Mouse (Mus musculus): Measurements from ENCODE around the gene Bend5. TPM values are rescaled to one million over a fixed set of nuclear protein-coding genes. Genes with fewer than 3 reads are reported as not detected.
A peak's percentile ranks its signal among the peaks of the same experiment; 100 is the strongest.

The Bend5 gene
- polyA plus RNA-seq, 1 experiment from 2014 or later: 88.8 TPM

DNA sequence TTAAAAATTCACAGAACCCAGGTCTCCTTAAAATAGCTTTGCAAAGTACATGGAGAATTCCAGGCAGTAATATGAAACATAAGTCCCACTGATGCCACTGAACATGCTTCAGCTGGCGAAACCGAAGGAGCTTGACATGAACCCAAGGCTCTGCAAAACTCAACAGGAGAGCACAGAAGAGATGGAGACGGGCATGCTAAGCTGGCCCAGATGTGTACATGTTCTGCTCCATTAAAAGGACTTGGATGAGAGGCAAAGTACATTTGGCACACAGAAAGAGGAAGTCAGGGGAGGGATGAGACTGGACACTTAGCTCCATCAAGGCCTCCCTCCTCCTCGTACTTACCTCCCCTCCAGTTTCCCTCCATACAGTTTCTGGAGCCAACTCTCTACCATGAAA lies 4.1 kb upstream of the Bend5 start:
- Histone ChIP-seq H3K27me3 (ENCODE audit: control insufficient read depth, insufficient read depth, low read length) (no peaks in the 10 kb centered on the region), H3K9ac (replicated peaks; ENCODE audit: low read length) (no peak overlapping the region), H3K9me3 (ENCODE audit: control insufficient read depth, low read length) (no peaks in the 10 kb centered on the region), H3K4me3 (replicated peaks; ENCODE audit: low read depth, low read length) (no peak overlapping the region), H3K27ac (replicated peaks; ENCODE audit: low read depth, low read length) (no peak overlapping the region), H3K4me2 (ENCODE audit: low read length) (no peak overlapping the region), H3K4me1 (ENCODE audit: control insufficient read depth, insufficient read depth, low read length) (peaks cover 5% of the 10 kb centered on the region), H3K36me3 (ENCODE audit: control insufficient read depth, insufficient read depth, low read length) (no peaks in the 10 kb centered on the region)
- WGBS: 92% methylated on average over 4 of the region's 4 CpGs
- no peak for ATAC-seq (ENCODE audit: low FRiP score, low TSS enrichment)
- no peak for DNase-seq

GRCm38 (mm10) chr4:111414399-111414798 lies 407 bp upstream of the Bend5 start:
- H3K36me3 ChIP-seq (ENCODE audit: control insufficient read depth, insufficient read depth, low read length): peaks cover 13% of the 10 kb centered on the region
- peak overlapping the region; percentile 99 for H3K9ac ChIP-seq (replicated peaks; ENCODE audit: low read length)
- WGBS: under 1% methylated on average over 6 of the region's 6 CpGs
- peak overlapping the region; percentile 95 for H3K27ac ChIP-seq (replicated peaks; ENCODE audit: low read depth, low read length)
- no peak for DNase-seq
- H3K4me2 ChIP-seq (ENCODE audit: low read length): peak overlapping the region; percentile 82
- H3K27me3 ChIP-seq (ENCODE audit: control insufficient read depth, insufficient read depth, low read length): no peaks in the 10 kb centered on the region
- peak overlapping the region; percentile 97 for H3K4me3 ChIP-seq (replicated peaks; ENCODE audit: low read depth, low read length)
- ATAC-seq (ENCODE audit: low FRiP score, low TSS enrichment): no peak; the same call in 1 of the 2 replicates
- no peaks in the 10 kb centered on the region for H3K9me3 ChIP-seq (ENCODE audit: control insufficient read depth, low read length)
- peaks cover 37% of the 10 kb centered on the region for H3K4me1 ChIP-seq (ENCODE audit: control insufficient read depth, insufficient read depth, low read length)

GRCm38 (mm10) chr4:111416126-111416525 lies 1.3 kb downstream of the Bend5 start:
- Histone ChIP-seq H3K9me3 (ENCODE audit: control insufficient read depth, low read length) (no peaks in the 10 kb centered on the region), H3K4me3 (replicated peaks; ENCODE audit: low read depth, low read length) (peak overlapping the region; percentile 97), H3K4me2 (ENCODE audit: low read length) (peak overlapping the region; percentile 82), H3K27me3 (ENCODE audit: control insufficient read depth, insufficient read depth, low read length) (no peaks in the 10 kb centered on the region), H3K4me1 (ENCODE audit: control insufficient read depth, insufficient read depth, low read length) (peaks cover 37% of the 10 kb centered on the region), H3K36me3 (ENCODE audit: control insufficient read depth, insufficient read depth, low read length) (peaks cover 17% of the 10 kb centered on the region), H3K27ac (replicated peaks; ENCODE audit: low read depth, low read length) (no peak overlapping the region), H3K9ac (replicated peaks; ENCODE audit: low read length) (peak overlapping the region; percentile 99)
- DNase-seq (no peak), ATAC-seq (ENCODE audit: low FRiP score, low TSS enrichment) (no peak)
- 65% methylated on average over 3 of the region's 3 CpGs for WGBS

DNA sequence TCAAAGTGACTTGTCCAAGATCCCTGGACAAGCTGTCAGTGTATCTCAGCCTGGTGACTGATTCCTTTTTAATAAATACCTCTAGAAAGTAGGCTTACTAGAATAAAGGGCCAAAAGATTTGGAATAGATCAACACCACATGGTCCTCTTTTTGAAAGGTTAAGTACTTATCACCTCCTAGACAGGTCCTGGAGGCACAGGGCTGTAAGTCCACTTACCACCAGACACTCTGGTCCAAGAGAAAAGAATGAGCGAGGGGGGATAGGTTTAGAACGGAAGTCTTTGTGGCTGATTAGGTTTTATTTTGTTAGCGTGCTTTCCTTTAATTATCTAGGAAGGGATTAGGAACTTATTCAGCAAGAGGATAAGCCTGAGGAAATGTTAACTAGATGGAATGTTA lies 1.7 kb downstream of the Bend5 start:
- H3K36me3 ChIP-seq (ENCODE audit: control insufficient read depth, insufficient read depth, low read length): peaks cover 20% of the 10 kb centered on the region
- DNase-seq (no peak), ATAC-seq (ENCODE audit: low FRiP score, low TSS enrichment) (no peak)
- no peaks in the 10 kb centered on the region for H3K9me3 ChIP-seq (ENCODE audit: control insufficient read depth, low read length)
- peak overlapping the region; percentile 97 for H3K4me3 ChIP-seq (replicated peaks; ENCODE audit: low read depth, low read length)
- H3K27ac ChIP-seq (replicated peaks; ENCODE audit: low read depth, low read length): no peak overlapping the region
- H3K9ac ChIP-seq (replicated peaks; ENCODE audit: low read length): peak overlapping the region; percentile 99
- peak overlapping the region; percentile 82 for H3K4me2 ChIP-seq (ENCODE audit: low read length)
- no peaks in the 10 kb centered on the region for H3K27me3 ChIP-seq (ENCODE audit: control insufficient read depth, insufficient read depth, low read length)
- H3K4me1 ChIP-seq (ENCODE audit: control insufficient read depth, insufficient read depth, low read length): peaks cover 40% of the 10 kb centered on the region
- WGBS: 56% methylated on average over 3 of the region's 3 CpGs

GRCm38 (mm10) chr4:111417716-111418115 lies 2.9 kb downstream of the Bend5 start:
- 96% methylated on average over 5 of the region's 5 CpGs for WGBS
- no peak overlapping the region for H3K27ac ChIP-seq (replicated peaks; ENCODE audit: low read depth, low read length)
- H3K36me3 ChIP-seq (ENCODE audit: control insufficient read depth, insufficient read depth, low read length): peaks cover 24% of the 10 kb centered on the region
- no peak for DNase-seq
- H3K4me2 ChIP-seq (ENCODE audit: low read length): peak overlapping the region; percentile 82; the same call in 1 of the 2 replicates
- H3K27me3 ChIP-seq (ENCODE audit: control insufficient read depth, insufficient read depth, low read length): no peaks in the 10 kb centered on the region
- no peak overlapping the region for H3K9ac ChIP-seq (replicated peaks; ENCODE audit: low read length)
- H3K9me3 ChIP-seq (ENCODE audit: control insufficient read depth, low read length): no peaks in the 10 kb centered on the region
- no peak for ATAC-seq (ENCODE audit: low FRiP score, low TSS enrichment)
- no peak overlapping the region for H3K4me3 ChIP-seq (replicated peaks; ENCODE audit: low read depth, low read length)
- peaks cover 40% of the 10 kb centered on the region for H3K4me1 ChIP-seq (ENCODE audit: control insufficient read depth, insufficient read depth, low read length)

- ATAC-seq (ENCODE audit: low FRiP score, low TSS enrichment) (no peak), DNase-seq (no peak)
- Histone ChIP-seq H3K27me3 (ENCODE audit: control insufficient read depth, insufficient read depth, low read length) (no peaks in the 10 kb centered on the region), H3K9me3 (ENCODE audit: control insufficient read depth, low read length) (no peaks in the 10 kb centered on the region), H3K27ac (replicated peaks; ENCODE audit: low read depth, low read length) (no peak overlapping the region), H3K9ac (replicated peaks; ENCODE audit: low read length) (no peak overlapping the region), H3K36me3 (ENCODE audit: control insufficient read depth, insufficient read depth, low read length) (peaks cover 26% of the 10 kb centered on the region), H3K4me3 (replicated peaks; ENCODE audit: low read depth, low read length) (no peak overlapping the region), H3K4me1 (ENCODE audit: control insufficient read depth, insufficient read depth, low read length) (peaks cover 36% of the 10 kb centered on the region), H3K4me2 (ENCODE audit: low read length) (no peak overlapping the region)
- WGBS: 97% methylated on average over 1 of the region's 1 CpGs
These were observed 4.7 kb downstream of the Bend5 start for GRCm38 (mm10) chr4:111419476-111419875.

GRCm38 (mm10) chr4:111420031-111420430 lies 5.2 kb downstream of the Bend5 start:
- Histone ChIP-seq H3K4me3 (replicated peaks; ENCODE audit: low read depth, low read length) (no peak overlapping the region), H3K4me2 (ENCODE audit: low read length) (no peak overlapping the region), H3K27me3 (ENCODE audit: control insufficient read depth, insufficient read depth, low read length) (no peaks in the 10 kb centered on the region), H3K9ac (replicated peaks; ENCODE audit: low read length) (no peak overlapping the region), H3K27ac (replicated peaks; ENCODE audit: low read depth, low read length) (no peak overlapping the region), H3K36me3 (ENCODE audit: control insufficient read depth, insufficient read depth, low read length) (peaks cover 26% of the 10 kb centered on the region), H3K4me1 (ENCODE audit: control insufficient read depth, insufficient read depth, low read length) (peaks cover 36% of the 10 kb centered on the region), H3K9me3 (ENCODE audit: control insufficient read depth, low read length) (no peaks in the 10 kb centered on the region)
- WGBS: 85% methylated on average over 3 of the region's 3 CpGs
- ATAC-seq (ENCODE audit: low FRiP score, low TSS enrichment): no peak
- no peak for DNase-seq

DNA sequence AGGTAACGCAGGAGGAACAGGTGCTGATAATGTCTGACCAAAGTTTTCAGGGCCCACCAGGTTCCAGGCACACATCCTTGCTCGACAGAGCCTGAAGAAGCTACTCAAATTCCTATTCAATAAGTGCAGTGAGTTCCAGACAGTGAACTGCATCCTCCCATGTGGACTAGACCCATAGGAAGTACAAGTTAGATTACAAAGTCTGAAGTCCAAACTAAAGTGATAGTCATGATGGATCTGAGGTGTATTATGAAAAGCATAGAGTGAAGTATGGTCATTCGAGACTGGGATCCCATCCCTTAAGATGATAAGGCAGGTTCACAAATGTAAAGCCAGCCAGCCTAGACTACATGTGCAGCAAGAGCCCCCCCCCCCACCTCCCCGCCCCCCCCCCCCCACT lies 6.1 kb downstream of the Bend5 start:
- Histone ChIP-seq H3K4me3 (replicated peaks; ENCODE audit: low read depth, low read length) (no peak overlapping the region), H3K27ac (replicated peaks; ENCODE audit: low read depth, low read length) (no peak overlapping the region), H3K9me3 (ENCODE audit: control insufficient read depth, low read length) (no peaks in the 10 kb centered on the region), H3K4me2 (ENCODE audit: low read length) (no peak overlapping the region), H3K27me3 (ENCODE audit: control insufficient read depth, insufficient read depth, low read length) (no peaks in the 10 kb centered on the region), H3K4me1 (ENCODE audit: control insufficient read depth, insufficient read depth, low read length) (peaks cover 33% of the 10 kb centered on the region), H3K36me3 (ENCODE audit: control insufficient read depth, insufficient read depth, low read length) (peaks cover 32% of the 10 kb centered on the region), H3K9ac (replicated peaks; ENCODE audit: low read length) (no peak overlapping the region)
- WGBS: 89% methylated on average over 4 of the region's 4 CpGs
- DNase-seq (no peak), ATAC-seq (ENCODE audit: low FRiP score, low TSS enrichment) (no peak)

- peaks cover 25% of the 10 kb centered on the region for H3K4me1 ChIP-seq (ENCODE audit: control insufficient read depth, insufficient read depth, low read length)
These were observed 7.0 kb downstream of the Bend5 start for GRCm38 (mm10) chr4:111421785-111422184.

More at GRCm38 (mm10) chr4:111421785-111422184, 7.0 kb downstream of the Bend5 start:
- ATAC-seq (ENCODE audit: low FRiP score, low TSS enrichment) (no peak), DNase-seq (no peak)
- 92% methylated on average over 6 of the region's 6 CpGs for WGBS
- Histone ChIP-seq H3K27me3 (ENCODE audit: control insufficient read depth, insufficient read depth, low read length) (no peaks in the 10 kb centered on the region), H3K9ac (replicated peaks; ENCODE audit: low read length) (no peak overlapping the region), H3K4me3 (replicated peaks; ENCODE audit: low read depth, low read length) (no peak overlapping the region), H3K4me2 (ENCODE audit: low read length) (no peak overlapping the region), H3K27ac (replicated peaks; ENCODE audit: low read depth, low read length) (no peak overlapping the region), H3K9me3 (ENCODE audit: control insufficient read depth, low read length) (no peaks in the 10 kb centered on the region), H3K36me3 (ENCODE audit: control insufficient read depth, insufficient read depth, low read length) (peaks cover 32% of the 10 kb centered on the region)

All from midbrain, embryonic 14.5 days (tissue).